Mouse (Mus musculus) adrenal gland, postnatal 4 days (tissue): ENCODE measurements around the gene Elmod3. TPM values are rescaled to one million over a fixed set of nuclear protein-coding genes. Genes with fewer than 3 reads are reported as not detected.
"Not testable (repeated sequence)": the region's sequence is repeated elsewhere in the genome, so short reads cannot be mapped to it uniquely, and the experiment has no call there.

ENCODE experiments used
- DNase-seq, 2 experiments: peaks; one replicate each; pipeline ENCODE4 v3.0.0; 2021 to 2022; ENCODE audit warnings: low spot score in 2 of 2, mixed read lengths in 2 of 2
- total RNA-seq, 2 experiments: library from RNA; stranded (reverse); gene quantifications; 2 replicates each; pipeline ENCODE4 v1.2.3; 2021

Elmod3 gene
- total RNA-seq, 2 experiments from 2014 or later, result 14.2 to 16.8 TPM

DNA sequence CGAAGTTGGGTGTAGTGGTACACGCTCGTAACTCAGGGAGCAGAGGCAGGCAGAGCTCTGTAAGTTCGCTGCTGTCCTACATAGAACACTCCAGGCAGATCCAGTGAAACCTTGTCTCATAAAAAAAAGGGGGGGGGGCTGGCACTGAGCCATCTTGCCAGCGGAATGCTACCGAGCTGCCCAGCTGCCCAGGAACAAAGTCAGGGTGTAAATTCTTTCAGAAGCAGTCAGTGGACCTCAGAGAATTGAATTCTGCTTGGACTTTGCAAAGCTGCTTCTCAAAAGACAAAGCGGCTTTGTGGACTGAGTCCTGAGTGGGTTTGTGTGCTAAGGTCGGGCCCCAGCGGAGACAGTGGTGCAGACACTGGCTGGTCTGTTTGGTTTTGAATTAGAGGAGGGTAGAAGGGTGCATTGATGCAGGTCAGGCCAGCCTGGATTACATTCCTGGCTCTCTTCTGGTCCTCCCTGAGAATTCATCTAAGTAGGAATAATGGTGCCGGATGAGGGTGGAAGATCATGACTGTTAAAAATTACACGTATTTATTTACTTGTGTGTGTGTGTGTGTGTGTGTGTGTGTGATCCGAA, 54.9 kb downstream of the Elmod3 start:
- no peak for DNase-seq

GRCm38 (mm10) chr6:72538562-72539031, 59.6 kb downstream of the Elmod3 start:
- DNase-seq, result peak; percentile 47 to 63

GRCm38 (mm10) chr6:72537998-72538500, 60.2 kb downstream of the Elmod3 start:
- no peak for DNase-seq

DNA sequence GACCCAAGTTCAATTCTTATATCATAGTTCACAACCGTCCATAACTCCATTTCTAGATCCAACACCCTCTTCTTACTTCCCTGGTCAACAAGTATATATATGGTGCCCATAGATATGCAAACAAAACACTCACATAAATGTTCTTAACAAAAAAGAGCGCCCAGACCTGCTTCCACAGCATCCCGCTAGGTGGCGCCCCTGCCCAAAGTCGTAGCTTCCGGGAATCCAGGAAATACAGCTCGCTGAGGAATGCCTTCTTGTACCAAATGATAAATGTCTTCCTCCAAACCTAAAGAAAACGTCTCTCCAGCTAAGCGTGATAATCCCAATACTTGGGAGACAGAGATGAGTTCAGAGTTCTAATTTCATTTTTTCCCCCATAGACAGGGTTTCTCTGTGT, 63.0 kb downstream of the Elmod3 start:
- peak; percentile 65 to 76 for DNase-seq

DNA sequence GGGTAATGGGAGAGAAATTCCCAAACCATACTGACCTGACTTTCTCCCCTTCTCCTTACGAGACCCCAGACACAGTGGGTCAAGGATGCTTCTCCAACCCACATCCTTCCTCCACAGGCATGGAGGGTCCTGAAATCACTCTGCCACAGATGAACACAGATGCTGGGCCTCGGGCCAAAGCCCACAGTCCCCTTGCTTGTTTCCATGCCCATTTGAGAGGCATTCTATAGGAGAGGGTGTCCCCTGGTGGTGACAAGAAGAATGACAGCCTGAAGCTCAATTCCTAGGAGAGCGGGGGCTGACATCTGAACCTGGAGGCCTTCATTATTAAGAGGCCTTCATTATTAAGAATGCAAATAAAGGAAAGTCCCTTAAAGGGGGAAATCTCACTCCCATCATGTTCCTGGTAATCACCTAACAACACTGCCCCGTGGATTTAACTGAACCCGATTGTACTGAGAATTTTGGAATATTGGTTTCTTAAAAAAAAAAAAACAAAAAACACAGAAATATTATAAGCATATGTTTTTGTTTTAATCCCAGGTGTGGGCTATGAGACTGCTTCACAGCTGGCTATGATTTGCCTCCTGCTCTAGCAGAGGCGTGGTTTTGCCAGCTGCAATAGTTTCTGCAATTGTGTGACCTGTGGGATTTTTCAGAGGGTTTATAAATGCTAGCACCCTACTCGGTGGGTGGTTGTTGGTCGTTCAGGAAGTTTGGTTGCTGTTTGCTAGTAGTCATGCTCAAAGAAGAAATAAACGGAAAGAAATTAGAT, 64.0 kb downstream of the Elmod3 start:
- DNase-seq, result peak in 1 of 2 experiments; percentile 50

DNA sequence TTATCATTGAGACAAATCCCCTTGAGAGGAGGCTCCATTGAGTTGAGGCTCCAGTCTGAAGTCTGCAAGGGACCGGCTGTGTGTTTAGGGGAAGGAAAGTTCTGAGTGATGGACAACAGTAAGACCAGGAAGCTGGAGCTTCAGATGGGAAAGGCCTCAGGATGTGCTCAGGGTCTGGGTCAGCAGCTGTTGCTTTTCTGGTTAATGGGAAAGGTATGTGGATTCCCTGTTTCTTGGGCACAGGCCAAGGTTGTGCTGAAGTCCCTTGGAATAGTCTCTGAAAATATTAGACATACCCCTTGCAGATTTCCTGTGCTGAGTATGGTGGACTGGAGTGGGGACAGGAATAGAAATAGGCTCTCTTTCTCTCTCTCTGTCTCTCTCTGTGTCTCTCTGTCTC, 64.7 kb downstream of the Elmod3 start:
- not testable (repeated sequence) for DNase-seq

DNA sequence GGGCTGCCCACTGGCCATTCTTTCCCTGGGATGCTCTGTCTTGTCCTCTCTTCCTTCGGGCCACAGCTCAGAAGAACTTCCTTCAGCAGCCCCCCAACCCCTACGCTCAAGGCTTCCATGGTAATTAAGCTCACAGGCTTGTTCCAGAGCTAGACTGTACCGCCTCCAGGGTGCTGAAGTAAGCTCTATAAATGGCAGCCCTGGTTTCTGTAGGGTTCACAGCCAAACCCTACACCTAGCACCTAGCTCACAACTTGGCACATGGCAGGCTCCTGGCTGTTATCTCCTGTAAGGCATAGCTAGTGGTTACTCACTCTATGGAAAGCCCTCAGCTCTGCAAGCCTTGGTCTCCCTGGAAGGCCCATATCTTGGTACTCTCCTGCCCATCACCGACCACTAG, 65.6 kb downstream of the Elmod3 start:
- DNase-seq, result no peak

DNA sequence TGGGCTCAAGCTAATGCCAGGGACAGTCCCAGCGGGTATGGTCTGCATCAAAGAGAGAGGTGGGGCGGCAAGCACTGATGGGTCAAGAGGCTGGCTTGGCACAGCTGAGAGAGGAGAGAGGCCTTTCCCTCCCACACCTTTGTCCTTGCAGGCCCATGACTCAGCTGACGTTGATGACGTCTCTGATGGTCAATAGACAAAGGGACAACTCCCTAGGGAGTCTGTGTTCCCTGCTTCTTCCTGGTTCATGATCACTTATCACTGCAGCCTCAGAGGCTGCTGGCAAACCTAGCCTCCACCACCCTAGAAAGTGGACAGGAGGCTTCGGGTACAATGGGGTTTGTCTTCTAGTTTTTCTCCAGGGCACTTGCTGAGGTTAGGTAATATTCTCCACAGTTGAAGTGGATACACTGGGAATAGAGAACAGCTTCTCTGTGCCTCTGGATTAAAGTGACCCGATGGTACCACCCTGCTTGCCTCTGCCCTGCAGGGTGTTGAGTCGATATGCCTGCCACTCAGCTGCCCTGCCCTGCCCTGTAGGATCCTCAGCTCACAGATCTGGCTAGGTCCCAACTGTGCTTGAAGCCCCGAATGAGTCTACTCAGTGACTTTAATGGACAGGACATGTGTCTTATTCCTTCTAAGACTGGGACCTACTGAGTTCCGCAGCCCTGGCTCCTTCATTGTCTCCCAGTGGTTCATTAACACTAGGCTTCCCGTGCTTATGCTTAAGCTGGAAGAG, 69.6 kb downstream of the Elmod3 start:
- no peak for DNase-seq

GRCm38 (mm10) chr6:72527070-72527469, 71.1 kb downstream of the Elmod3 start:
- DNase-seq, result no peak

DNA sequence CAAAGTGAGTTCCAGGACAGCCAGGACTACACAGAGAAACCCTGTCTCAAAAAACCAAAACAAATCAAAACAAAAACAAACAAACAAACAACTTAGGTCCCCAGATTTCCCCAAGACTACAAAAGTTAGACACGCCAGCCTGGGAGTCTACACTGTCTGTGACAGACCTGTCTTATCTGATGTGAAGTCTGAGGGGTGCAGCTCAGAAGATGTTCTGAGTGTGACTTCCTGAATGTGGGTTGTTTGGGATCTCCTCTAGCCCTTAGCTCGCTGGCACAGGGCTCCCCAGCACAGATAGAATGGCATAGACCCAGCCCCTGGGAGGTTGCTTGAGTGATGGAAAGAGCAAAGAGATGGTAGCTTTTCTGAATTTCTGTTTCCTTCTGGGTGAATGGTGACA, 74.1 kb downstream of the Elmod3 start:
- DNase-seq, result no peak

- no peak for DNase-seq
Measured at GRCm38 (mm10) chr6:72523222-72523621, 75.0 kb downstream of the Elmod3 start.

GRCm38 (mm10) chr6:72522288-72522687, 75.9 kb downstream of the Elmod3 start:
- no peak for DNase-seq

DNA sequence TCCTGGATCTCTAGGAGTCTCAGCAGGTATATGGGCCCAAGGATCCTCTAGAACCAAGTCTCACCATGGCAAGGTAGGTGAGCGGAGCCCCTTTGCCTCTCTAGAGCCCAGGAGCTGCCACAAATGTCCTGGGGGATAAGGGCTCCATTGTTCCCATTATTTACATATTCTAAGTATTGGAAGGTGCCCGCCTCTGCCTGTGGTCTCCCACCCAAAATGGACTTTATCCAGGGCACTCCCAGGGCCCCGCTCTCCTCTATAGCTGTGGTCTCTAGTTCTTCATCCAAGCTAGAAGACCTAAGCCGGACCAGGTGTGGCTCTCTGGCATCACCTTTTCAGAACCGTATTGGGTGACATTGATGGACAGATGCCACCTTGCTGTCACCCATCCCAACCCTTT, 76.6 kb downstream of the Elmod3 start, which contains the start of gene Sh2d6:
TSS of gene Sh2d6 (minus strand) at position 101 of the 400 bp plus-strand sequence.
- DNase-seq, result no peak

GRCm38 (mm10) chr6:72520904-72521303, 77.3 kb downstream of the Elmod3 start:
- no peak for DNase-seq

GRCm38 (mm10) chr6:72519892-72520663, 78.1 kb downstream of the Elmod3 start:
- no peak for DNase-seq

- no peak for DNase-seq
Measured at GRCm38 (mm10) chr6:72519303-72519702, 78.9 kb downstream of the Elmod3 start.

- DNase-seq, result no peak
Measured at GRCm38 (mm10) chr6:72518842-72519241, 79.4 kb downstream of the Elmod3 start.
